Mouse (Mus musculus): ENCODE results near the gene Iqsec3. TPM values are rescaled to one million over a fixed set of nuclear protein-coding genes. Genes with fewer than 3 reads are reported as not detected.

Iqsec3 gene
- polyA plus RNA-seq, 1 experiment from 2014 or later, result 11.2 TPM

- DNase-seq, result no peak
- no peaks in the 10 kb centered on the region for H3K27me3 ChIP-seq (ENCODE audit: control insufficient read depth, insufficient read depth, low read length)
- no peak overlapping the region for H3K4me2 ChIP-seq (ENCODE audit: low read length)
- ATAC-seq (ENCODE audit: low FRiP score, low TSS enrichment), result no peak
- H3K36me3 ChIP-seq (ENCODE audit: control insufficient read depth, insufficient read depth, low read length), result no peaks in the 10 kb centered on the region
- H3K27ac ChIP-seq (replicated peaks; ENCODE audit: low read depth, low read length), result no peak overlapping the region
- no peak overlapping the region for H3K4me3 ChIP-seq (replicated peaks; ENCODE audit: low read depth, low read length)
- WGBS, result 84% methylated on average over 4 of the region's 4 CpGs
- no peaks in the 10 kb centered on the region for H3K4me1 ChIP-seq (ENCODE audit: control insufficient read depth, insufficient read depth, low read length)
- no peaks in the 10 kb centered on the region for H3K9me3 ChIP-seq (ENCODE audit: control insufficient read depth, low read length)
- H3K9ac ChIP-seq (replicated peaks; ENCODE audit: low read length), result no peak overlapping the region
Observed at GRCm38 (mm10) chr6:121363956-121364355, 109.5 kb downstream of the Iqsec3 start.

- Histone ChIP-seq H3K27ac (replicated peaks; ENCODE audit: low read depth, low read length) (no peak overlapping the region), H3K27me3 (ENCODE audit: control insufficient read depth, insufficient read depth, low read length) (no peaks in the 10 kb centered on the region), H3K4me2 (ENCODE audit: low read length) (no peak overlapping the region), H3K4me3 (replicated peaks; ENCODE audit: low read depth, low read length) (no peak overlapping the region), H3K4me1 (ENCODE audit: control insufficient read depth, insufficient read depth, low read length) (no peaks in the 10 kb centered on the region), H3K36me3 (ENCODE audit: control insufficient read depth, insufficient read depth, low read length) (no peaks in the 10 kb centered on the region), H3K9me3 (ENCODE audit: control insufficient read depth, low read length) (no peaks in the 10 kb centered on the region), H3K9ac (replicated peaks; ENCODE audit: low read length) (no peak overlapping the region)
- 81% methylated on average over 6 of the region's 6 CpGs for WGBS
- DNase-seq (no peak), ATAC-seq (ENCODE audit: low FRiP score, low TSS enrichment) (no peak)
Observed at GRCm38 (mm10) chr6:121363061-121363460, 110.4 kb downstream of the Iqsec3 start.

- no peak for ATAC-seq (ENCODE audit: low FRiP score, low TSS enrichment)
- Histone ChIP-seq H3K4me1 (ENCODE audit: control insufficient read depth, insufficient read depth, low read length) (no peaks in the 10 kb centered on the region), H3K27me3 (ENCODE audit: control insufficient read depth, insufficient read depth, low read length) (no peaks in the 10 kb centered on the region), H3K4me3 (replicated peaks; ENCODE audit: low read depth, low read length) (no peak overlapping the region), H3K27ac (replicated peaks; ENCODE audit: low read depth, low read length) (no peak overlapping the region), H3K4me2 (ENCODE audit: low read length) (no peak overlapping the region), H3K9ac (replicated peaks; ENCODE audit: low read length) (no peak overlapping the region), H3K9me3 (ENCODE audit: control insufficient read depth, low read length) (no peaks in the 10 kb centered on the region), H3K36me3 (ENCODE audit: control insufficient read depth, insufficient read depth, low read length) (no peaks in the 10 kb centered on the region)
- no peak for DNase-seq
- 66% methylated on average over 6 of the region's 6 CpGs for WGBS
Observed at GRCm38 (mm10) chr6:121357232-121357631, 116.2 kb downstream of the Iqsec3 start.

- Histone ChIP-seq H3K4me3 (replicated peaks; ENCODE audit: low read depth, low read length) (no peak overlapping the region), H3K4me1 (ENCODE audit: control insufficient read depth, insufficient read depth, low read length) (no peaks in the 10 kb centered on the region), H3K4me2 (ENCODE audit: low read length) (no peak overlapping the region), H3K36me3 (ENCODE audit: control insufficient read depth, insufficient read depth, low read length) (no peaks in the 10 kb centered on the region), H3K27ac (replicated peaks; ENCODE audit: low read depth, low read length) (no peak overlapping the region), H3K9ac (replicated peaks; ENCODE audit: low read length) (no peak overlapping the region), H3K9me3 (ENCODE audit: control insufficient read depth, low read length) (no peaks in the 10 kb centered on the region), H3K27me3 (ENCODE audit: control insufficient read depth, insufficient read depth, low read length) (no peaks in the 10 kb centered on the region)
- 94% methylated on average over 1 of the region's 1 CpGs for WGBS
- no peak for ATAC-seq (ENCODE audit: low FRiP score, low TSS enrichment)
- DNase-seq, result no peak
Observed at GRCm38 (mm10) chr6:121356041-121356440, 117.4 kb downstream of the Iqsec3 start.

GRCm38 (mm10) chr6:121352276-121352675 lies 121.2 kb downstream of the Iqsec3 start:
- no peaks in the 10 kb centered on the region for H3K36me3 ChIP-seq (ENCODE audit: control insufficient read depth, insufficient read depth, low read length)
- WGBS, result 18% methylated on average over 2 of the region's 2 CpGs
- no peak overlapping the region for H3K4me2 ChIP-seq (ENCODE audit: low read length)
- no peak overlapping the region for H3K4me3 ChIP-seq (replicated peaks; ENCODE audit: low read depth, low read length)
- no peak overlapping the region for H3K9ac ChIP-seq (replicated peaks; ENCODE audit: low read length)
- DNase-seq (no peak), ATAC-seq (ENCODE audit: low FRiP score, low TSS enrichment) (no peak)
- no peaks in the 10 kb centered on the region for H3K4me1 ChIP-seq (ENCODE audit: control insufficient read depth, insufficient read depth, low read length)
- no peak overlapping the region for H3K27ac ChIP-seq (replicated peaks; ENCODE audit: low read depth, low read length)
- no peaks in the 10 kb centered on the region for H3K9me3 ChIP-seq (ENCODE audit: control insufficient read depth, low read length)
- no peaks in the 10 kb centered on the region for H3K27me3 ChIP-seq (ENCODE audit: control insufficient read depth, insufficient read depth, low read length)

- no peak overlapping the region for H3K27ac ChIP-seq (replicated peaks; ENCODE audit: low read depth, low read length)
Observed at GRCm38 (mm10) chr6:121346428-121346827, 127.0 kb downstream of the Iqsec3 start.

GRCm38 (mm10) chr6:121344329-121344728 lies 129.1 kb downstream of the Iqsec3 start:
- DNase-seq, result no peak
- Histone ChIP-seq H3K9me3 (ENCODE audit: control insufficient read depth, low read length) (no peaks in the 10 kb centered on the region), H3K36me3 (ENCODE audit: control insufficient read depth, insufficient read depth, low read length) (no peaks in the 10 kb centered on the region), H3K4me3 (replicated peaks; ENCODE audit: low read depth, low read length) (no peak overlapping the region), H3K27ac (replicated peaks; ENCODE audit: low read depth, low read length) (no peak overlapping the region), H3K9ac (replicated peaks; ENCODE audit: low read length) (no peak overlapping the region), H3K27me3 (ENCODE audit: control insufficient read depth, insufficient read depth, low read length) (no peaks in the 10 kb centered on the region), H3K4me1 (ENCODE audit: control insufficient read depth, insufficient read depth, low read length) (no peaks in the 10 kb centered on the region), H3K4me2 (ENCODE audit: low read length) (no peak overlapping the region)
- ATAC-seq (ENCODE audit: low FRiP score, low TSS enrichment), result no peak
- WGBS, result 82% methylated on average over 5 of the region's 5 CpGs

More at GRCm38 (mm10) chr6:121346428-121346827, 127.0 kb downstream of the Iqsec3 start:
- WGBS, result 48% methylated on average over 8 of the region's 8 CpGs
- no peak overlapping the region for H3K4me2 ChIP-seq (ENCODE audit: low read length)
- no peaks in the 10 kb centered on the region for H3K36me3 ChIP-seq (ENCODE audit: control insufficient read depth, insufficient read depth, low read length)
- H3K9me3 ChIP-seq (ENCODE audit: control insufficient read depth, low read length), result no peaks in the 10 kb centered on the region
- no peaks in the 10 kb centered on the region for H3K4me1 ChIP-seq (ENCODE audit: control insufficient read depth, insufficient read depth, low read length)
- ATAC-seq (ENCODE audit: low FRiP score, low TSS enrichment) (no peak), DNase-seq (no peak)
- H3K4me3 ChIP-seq (replicated peaks; ENCODE audit: low read depth, low read length), result no peak overlapping the region
- H3K27me3 ChIP-seq (ENCODE audit: control insufficient read depth, insufficient read depth, low read length), result no peaks in the 10 kb centered on the region
- H3K9ac ChIP-seq (replicated peaks; ENCODE audit: low read length), result no peak overlapping the region

GRCm38 (mm10) chr6:121343771-121344123 lies 129.7 kb downstream of the Iqsec3 start:
- Histone ChIP-seq H3K4me2 (ENCODE audit: low read length) (no peak overlapping the region), H3K27me3 (ENCODE audit: control insufficient read depth, insufficient read depth, low read length) (no peaks in the 10 kb centered on the region), H3K9me3 (ENCODE audit: control insufficient read depth, low read length) (no peaks in the 10 kb centered on the region), H3K36me3 (ENCODE audit: control insufficient read depth, insufficient read depth, low read length) (no peaks in the 10 kb centered on the region), H3K4me1 (ENCODE audit: control insufficient read depth, insufficient read depth, low read length) (no peaks in the 10 kb centered on the region), H3K9ac (replicated peaks; ENCODE audit: low read length) (no peak overlapping the region), H3K4me3 (replicated peaks; ENCODE audit: low read depth, low read length) (no peak overlapping the region), H3K27ac (replicated peaks; ENCODE audit: low read depth, low read length) (no peak overlapping the region)
- no peak for ATAC-seq (ENCODE audit: low FRiP score, low TSS enrichment)
- DNase-seq, result no peak
- 70% methylated on average over 6 of the region's 6 CpGs for WGBS

- Histone ChIP-seq H3K4me3 (replicated peaks; ENCODE audit: low read depth, low read length) (no peak within 1 kb of the TSS), H3K27ac (replicated peaks; ENCODE audit: low read depth, low read length) (no peak within 1 kb of the TSS), H3K4me1 (ENCODE audit: control insufficient read depth, insufficient read depth, low read length) (no peaks in the 10 kb centered on the region), H3K9ac (replicated peaks; ENCODE audit: low read length) (no peak within 1 kb of the TSS), H3K9me3 (ENCODE audit: control insufficient read depth, low read length) (no peaks in the 10 kb centered on the region), H3K4me2 (ENCODE audit: low read length) (no peak within 1 kb of the TSS), H3K36me3 (ENCODE audit: control insufficient read depth, insufficient read depth, low read length) (no peaks in the 10 kb centered on the region), H3K27me3 (ENCODE audit: control insufficient read depth, insufficient read depth, low read length) (no peaks in the 10 kb centered on the region)
- WGBS, result 77% methylated on average over 15 of the region's 15 CpGs
- ATAC-seq (ENCODE audit: low FRiP score, low TSS enrichment) (no peak), DNase-seq (no peak)
Observed at GRCm38 (mm10) chr6:121343026-121343770, 130.3 kb downstream of the Iqsec3 start, which contains the start of gene Slc6a12. TSS of gene Slc6a12 (plus strand) at chr6:121343076.
